Mouse (Mus musculus) cerebellum, postnatal 36 days (tissue): ENCODE measurements around the gene Mesp2.
"Not testable (repeated sequence)": the region's sequence is repeated elsewhere in the genome, so short reads cannot be mapped to it uniquely, and the experiment has no call there.

Experiments used
- DNase-seq, 2 experiments: peaks; one replicate each; pipeline ENCODE4 v3.0.0; 2021 to 2022; ENCODE audit warnings: mixed read lengths in 2 of 2

The Mesp2 gene

DNA sequence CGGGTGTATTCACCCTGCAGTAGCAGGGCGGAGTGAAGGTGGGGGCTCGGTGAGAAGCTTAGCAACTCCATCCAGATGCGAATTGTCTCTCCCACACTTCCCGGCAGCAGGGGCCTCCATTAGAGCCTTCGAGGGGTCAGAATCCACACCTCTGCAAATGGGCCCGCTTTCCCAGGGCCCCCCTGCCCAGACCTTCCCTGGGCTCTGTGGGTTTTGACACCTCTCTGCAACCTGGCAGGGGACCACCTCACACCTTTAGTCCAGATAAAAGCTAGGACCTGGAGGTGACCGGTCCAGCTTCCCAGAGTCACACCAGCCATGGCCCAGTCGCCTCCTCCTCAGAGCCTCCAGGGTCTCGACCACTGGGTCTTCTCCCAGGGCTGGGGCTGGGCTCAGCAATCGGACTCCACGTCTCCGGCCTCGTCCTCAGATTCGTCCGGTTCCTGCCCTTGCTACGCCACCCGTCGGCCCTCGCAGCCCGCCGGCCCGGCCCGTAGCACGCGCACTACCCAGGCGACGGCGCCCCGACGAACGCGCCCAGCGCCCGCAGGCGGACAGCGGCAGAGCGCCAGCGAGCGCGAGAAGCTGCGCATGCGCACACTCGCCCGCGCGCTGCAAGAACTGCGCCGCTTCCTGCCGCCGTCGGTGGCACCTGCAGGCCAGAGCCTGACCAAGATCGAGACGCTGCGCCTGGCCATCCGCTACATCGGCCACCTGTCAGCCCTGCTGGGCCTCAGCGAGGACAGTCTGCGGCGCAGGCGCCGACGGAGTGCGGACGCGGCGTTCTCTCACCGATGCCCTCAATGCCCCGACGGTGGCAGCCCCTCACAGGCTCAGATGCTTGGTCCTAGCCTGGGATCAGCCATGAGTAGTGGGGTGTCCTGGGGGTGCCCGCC is at the start of gene Mesp2:
Gene Mesp2, plus strand, starts transcription at position 117 of the 896 bp plus-strand sequence.
- peak; percentile 20 to 42 for DNase-seq

GRCm38 (mm10) chr7:79761124-79761876 is 49.2 kb upstream of the Mesp2 start:
- no peak for DNase-seq

DNA sequence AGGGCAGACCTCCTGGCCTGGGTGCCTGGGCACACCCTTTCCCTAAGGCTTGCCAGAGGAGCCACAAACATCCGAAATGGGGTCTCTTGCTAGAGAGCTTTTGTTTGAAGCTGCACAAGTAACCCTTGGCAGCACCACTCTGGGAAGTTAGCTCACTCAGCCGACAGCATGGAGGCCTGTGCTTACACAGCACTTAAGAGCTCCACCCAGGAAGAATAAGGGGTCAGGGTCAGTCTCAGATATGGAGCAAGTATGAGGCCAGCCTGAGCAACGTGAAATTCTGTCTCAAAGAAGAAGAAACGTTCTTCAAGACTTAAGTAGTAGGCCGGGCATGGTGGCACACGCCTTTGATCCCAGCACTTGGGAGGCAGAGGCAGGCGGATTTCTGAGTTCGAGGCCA is 48.4 kb upstream of the Mesp2 start:
- no peak for DNase-seq

GRCm38 (mm10) chr7:79765991-79766390 is 44.5 kb upstream of the Mesp2 start:
- DNase-seq: no peak

GRCm38 (mm10) chr7:79769664-79770063 is 40.9 kb upstream of the Mesp2 start:
- DNase-seq: no peak

GRCm38 (mm10) chr7:79771561-79772512 is 38.7 kb upstream of the Mesp2 start:
- no peak for DNase-seq

GRCm38 (mm10) chr7:79780647-79781626 is 29.6 kb upstream of the Mesp2 start:
- peak; percentile 67 to 76 for DNase-seq

- no peak for DNase-seq
Measured at GRCm38 (mm10) chr7:79781826-79782515, 28.6 kb upstream of the Mesp2 start.

- no peak for DNase-seq
Measured at GRCm38 (mm10) chr7:79782516-79782855, 28.0 kb upstream of the Mesp2 start.

GRCm38 (mm10) chr7:79786295-79786694 is 24.2 kb upstream of the Mesp2 start:
- DNase-seq: peak; percentile 58 to 70

DNA sequence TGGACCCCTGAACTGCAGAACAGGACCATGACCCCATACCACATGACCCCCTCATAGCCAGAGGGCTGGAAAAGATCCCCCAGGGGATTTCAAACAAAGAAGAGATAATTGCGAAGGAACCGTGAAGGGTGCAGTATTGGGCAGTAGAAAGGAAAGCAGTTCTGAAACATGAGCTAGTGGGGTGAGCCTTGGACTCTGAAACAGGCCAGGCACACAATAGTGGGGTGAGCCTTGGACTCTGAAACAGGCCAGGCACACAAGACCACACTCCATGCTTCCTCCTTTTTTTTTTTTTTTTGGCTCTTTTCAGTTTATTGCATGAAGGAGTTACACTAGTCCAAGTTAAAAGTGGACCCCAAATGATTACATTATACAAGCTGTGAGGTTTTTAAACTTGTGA is 20.7 kb upstream of the Mesp2 start:
- DNase-seq: not testable (repeated sequence)

- peak in 1 of 2 experiments; percentile 19 for DNase-seq
Measured at GRCm38 (mm10) chr7:79792635-79793421, 17.7 kb upstream of the Mesp2 start.

DNA sequence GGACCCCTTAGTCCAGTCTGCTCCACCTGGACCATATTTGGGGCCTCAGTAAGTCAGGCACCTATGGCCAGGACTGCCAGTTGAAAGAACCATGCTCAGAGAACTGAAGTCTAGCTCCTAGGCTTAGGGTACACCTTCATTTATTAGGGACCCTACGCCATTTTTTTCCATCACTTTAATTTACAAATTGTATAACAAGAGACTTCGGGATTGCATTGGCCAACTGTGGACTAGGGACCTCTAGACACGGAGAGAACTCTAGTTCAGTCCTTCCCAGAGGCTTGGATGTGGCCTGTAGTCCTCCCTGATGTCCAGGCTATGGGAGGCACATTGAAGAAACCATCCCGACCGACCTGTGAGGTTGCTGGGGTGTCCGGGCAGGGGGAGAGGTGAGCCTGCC is 16.8 kb upstream of the Mesp2 start, which contains the start of gene Mesp1:
Gene Mesp1, minus strand, starts transcription at position 101 of the 400 bp plus-strand sequence.
- DNase-seq: no peak

GRCm38 (mm10) chr7:79798606-79799005 is 11.9 kb upstream of the Mesp2 start:
- DNase-seq: no peak

DNA sequence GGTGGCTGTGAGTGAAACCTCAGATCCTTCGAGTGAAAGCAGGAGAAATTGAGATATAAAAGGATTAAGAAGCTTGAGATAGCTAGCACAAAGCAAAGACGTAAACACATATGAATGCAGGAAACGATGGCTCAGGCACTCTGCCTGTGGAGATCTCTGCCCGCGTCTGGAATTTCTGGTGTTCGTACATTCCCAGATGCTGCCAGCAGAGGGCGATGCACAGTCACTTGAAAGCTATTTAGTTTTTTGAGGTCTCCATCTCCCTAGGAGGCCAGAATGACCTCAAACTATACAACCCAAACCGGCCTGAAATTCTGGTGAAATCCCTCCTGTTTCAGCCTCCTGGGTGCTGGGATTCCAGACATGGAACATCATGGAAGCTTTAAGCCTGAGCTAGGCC is 11.5 kb upstream of the Mesp2 start:
- peak; percentile 69 to 77 for DNase-seq

GRCm38 (mm10) chr7:79799506-79799905 is 11.0 kb upstream of the Mesp2 start:
- no peak for DNase-seq

GRCm38 (mm10) chr7:79800336-79800735 is 10.2 kb upstream of the Mesp2 start:
- DNase-seq: no peak

DNA sequence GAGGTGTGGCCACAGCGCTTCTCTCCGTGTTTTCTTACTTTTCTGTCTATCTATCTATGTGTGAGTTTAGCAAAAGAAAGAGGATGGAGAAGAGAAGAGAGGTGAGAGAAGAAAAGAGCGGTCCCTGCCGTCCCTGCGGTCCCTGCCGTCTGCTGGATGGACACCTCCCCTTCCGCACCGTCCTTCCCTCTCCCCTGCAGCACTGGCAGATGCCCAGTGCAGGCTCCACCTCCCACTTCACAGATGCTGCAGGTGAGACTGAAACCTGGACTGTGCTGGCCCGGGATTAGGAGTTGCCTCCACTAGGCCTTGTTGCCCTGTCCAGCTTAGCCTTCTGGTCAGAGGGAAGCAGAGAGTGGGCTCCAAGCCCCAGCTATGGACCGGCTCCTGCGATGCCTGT is 9.1 kb upstream of the Mesp2 start:
- no peak for DNase-seq

- DNase-seq: no peak
Measured at GRCm38 (mm10) chr7:79802037-79802436, 8.5 kb upstream of the Mesp2 start.

GRCm38 (mm10) chr7:79803887-79804286 is 6.6 kb upstream of the Mesp2 start:
- no peak for DNase-seq
